Mouse (Mus musculus): Measurements from ENCODE around the gene Brms1. TPM values are rescaled to one million over a fixed set of nuclear protein-coding genes. Genes with fewer than 3 reads are reported as not detected.

Gene Brms1
- polyA plus RNA-seq (2017; shearing (Covaris generic)), result 85.3 TPM

DNA sequence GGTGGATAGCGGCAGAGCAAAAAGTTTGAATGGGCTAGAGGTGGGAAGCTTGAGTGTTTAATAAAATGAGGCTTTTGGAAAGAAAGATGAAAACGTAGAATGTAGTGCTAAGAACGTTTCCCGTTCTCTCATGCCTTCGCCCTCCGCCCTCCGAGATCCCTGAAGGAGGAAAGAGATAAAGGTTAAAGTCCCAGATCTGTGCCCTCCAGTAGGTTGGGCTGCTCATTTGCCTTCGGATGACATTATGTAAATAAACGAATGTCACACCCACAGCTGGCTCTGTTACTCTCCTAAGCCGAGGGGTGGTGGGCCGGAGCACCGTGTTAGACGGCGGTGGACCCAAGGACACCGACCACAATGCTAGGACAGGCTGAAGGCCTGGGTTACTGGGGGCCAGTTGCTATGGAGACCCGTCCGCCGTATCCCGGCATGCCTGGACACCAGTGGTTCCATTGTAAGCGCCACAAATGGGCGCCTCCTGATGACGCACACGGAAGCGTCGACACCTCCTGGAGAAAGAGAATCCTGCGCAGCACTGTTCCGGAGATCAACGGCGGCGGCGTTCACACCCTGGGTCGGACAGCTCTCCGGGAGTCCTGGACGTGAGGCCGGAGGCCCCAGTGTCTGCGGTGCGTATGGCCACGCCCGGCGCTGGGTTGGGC is at the start of gene Brms1:
Brms1 (plus strand) TSS at position 493 of the 662 bp plus-strand sequence.

GRCm38 (mm10) chr19:5023621-5024479 is 17.3 kb upstream of the Brms1 start, which contains the start of gene Slc29a2:
Gene Slc29a2 (plus strand): TSS chr19:5023860.

GRCm38 (mm10) chr19:5038709-5039156 is 2.4 kb upstream of the Brms1 start, which contains the start of the genes B4gat1 and AC124502.3:
Gene B4gat1 (plus strand): TSS chr19:5038826.
Gene AC124502.3 (plus strand): TSS chr19:5038891.

DNA sequence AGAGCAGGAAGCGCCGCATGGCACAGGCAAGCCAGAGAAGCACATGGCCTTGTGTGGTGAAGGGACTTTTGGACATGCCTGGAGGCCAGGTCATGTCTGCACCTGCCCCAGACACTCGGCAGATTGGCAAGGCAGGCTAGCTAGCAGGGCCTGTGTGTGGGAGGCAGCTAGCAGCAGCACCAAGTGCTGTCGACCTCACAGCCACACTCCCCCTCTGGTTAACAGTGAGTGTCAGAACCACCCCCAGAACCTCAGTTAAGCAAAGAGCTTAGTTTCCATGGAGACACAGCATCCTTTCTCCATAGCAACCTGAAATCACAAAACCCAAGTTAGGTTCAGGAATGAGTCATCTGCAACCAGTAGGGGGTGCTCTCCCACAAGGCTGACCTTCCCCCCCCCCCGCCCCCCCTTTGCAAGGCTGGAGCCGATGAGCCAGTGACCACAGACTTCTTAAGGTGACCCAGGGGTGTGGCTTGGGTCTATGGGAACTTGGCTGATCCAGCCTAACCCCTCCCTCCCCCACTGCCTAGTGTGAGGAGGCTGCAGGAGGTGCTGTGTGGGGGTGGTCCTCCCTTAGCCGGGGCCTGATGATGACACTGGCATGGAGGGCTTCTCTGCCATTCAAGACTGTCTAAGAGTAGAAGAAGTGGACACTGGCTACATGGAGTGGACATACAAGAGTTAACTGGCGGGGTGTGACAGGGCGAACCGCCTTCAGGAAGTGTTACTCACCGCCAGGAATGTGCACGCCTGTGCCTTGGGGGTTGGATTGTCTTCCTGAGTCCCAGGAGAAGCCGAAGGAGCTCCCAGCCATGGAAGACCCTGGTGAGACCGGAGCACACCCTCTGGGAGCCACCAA is 9.1 kb downstream of the Brms1 start, which contains the start of gene Rin1:
Rin1 (plus strand) TSS at position 435 of the 859 bp plus-strand sequence.

GRCm38 (mm10) chr19:5067867-5068569 is 26.9 kb downstream of the Brms1 start, which contains the start of gene Cd248:
Gene Cd248 (plus strand): TSS chr19:5068078.

DNA sequence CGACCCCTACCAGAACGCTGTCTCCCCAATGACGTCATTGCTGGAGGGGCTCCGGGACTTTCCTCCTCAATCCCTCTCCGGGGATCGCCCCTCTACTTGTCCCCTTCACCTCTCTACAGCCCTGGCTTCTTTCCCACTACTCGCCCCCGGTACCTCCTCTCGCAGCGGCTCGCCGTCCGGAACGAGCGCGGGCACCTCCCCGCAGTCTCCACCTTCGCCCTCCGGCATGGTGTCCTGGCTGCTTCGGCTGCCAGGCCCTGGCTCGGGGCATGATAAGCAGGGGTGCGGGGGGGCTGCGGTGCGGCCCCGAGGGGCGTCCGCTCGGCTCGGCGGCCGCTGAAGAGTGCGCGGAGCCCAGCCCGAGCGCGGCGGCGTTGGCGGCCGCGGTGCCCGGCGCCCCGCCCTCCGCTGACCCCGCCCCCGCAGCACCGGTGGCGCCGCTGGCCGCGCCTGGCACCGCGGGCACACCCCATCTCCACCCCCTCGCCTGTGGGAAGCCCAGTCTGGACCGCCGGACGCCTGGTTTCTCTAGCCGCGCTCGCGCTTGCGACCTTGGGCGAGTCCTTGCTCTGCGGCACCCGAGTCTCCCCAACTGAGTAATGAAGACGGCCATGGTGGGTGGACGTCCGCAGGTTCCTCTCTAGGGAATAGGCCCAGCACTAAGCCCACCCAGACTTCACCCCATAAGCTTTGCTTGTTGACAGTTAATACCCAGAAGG is 44.1 kb downstream of the Brms1 start, which contains the start of gene Tmem151a:
Tmem151a (minus strand) TSS at position 387 of the 719 bp plus-strand sequence.

DNA sequence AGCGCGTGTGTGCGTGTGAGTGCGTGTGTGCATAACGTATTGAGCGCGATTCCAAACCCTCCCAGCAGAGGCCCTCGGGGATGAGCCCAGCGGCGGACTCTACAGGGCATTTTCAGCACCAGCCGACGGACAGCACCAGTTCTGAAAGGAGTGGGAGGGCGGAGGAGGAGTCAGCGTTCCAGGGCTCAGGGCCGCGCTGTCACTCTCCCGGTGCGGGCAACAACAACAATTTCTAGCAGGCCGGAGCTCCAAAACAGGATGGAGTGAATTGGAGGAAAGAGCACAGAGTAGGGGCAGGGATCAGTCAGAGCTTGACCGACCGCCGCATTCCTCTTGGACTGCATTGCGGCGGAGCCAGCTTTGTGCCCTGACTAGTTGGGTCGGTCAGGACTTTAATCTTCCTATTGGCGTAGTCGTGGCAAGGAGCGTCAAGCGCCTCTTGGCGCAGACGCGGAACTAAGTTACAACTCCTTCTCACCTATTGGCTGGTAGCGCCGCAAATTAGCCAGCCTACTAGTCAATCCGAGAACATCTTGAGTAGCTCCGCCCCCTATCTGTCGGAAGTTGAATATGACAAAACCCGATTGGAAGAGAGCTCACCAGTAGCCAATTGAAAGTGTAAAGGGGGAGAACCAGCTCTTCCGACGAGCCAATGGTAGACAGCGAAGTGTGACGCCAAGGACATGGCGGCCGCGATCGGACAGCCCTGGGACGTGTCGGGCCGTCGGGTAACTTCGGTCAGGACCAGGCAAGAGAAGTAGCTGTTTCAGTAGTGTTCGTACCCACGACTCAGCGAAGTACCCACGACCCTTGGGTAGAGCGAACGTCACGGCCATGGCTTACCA is 47.0 kb downstream of the Brms1 start, which contains the start of gene Yif1a:
Yif1a (plus strand) TSS at position 655 of the 845 bp plus-strand sequence.

GRCm38 (mm10) chr19:5098363-5099143 is 57.4 kb downstream of the Brms1 start, which contains the start of gene Cnih2:
Gene Cnih2 (minus strand): TSS chr19:5098521.

Other genes with a start within 250 kb of the Brms1 start
- gene Rbm4, start 247.5 kb upstream of the Brms1 start, polyA plus RNA-seq (2017; shearing (Covaris generic)), result 47.6 TPM
- gene Gm21992, start 229.7 kb upstream of the Brms1 start, polyA plus RNA-seq (2017; shearing (Covaris generic)), result 28.3 TPM
- gene Rbm14, start 229.7 kb upstream of the Brms1 start, polyA plus RNA-seq (2017; shearing (Covaris generic)), result 62.4 TPM
- gene Ccs, start 202.0 kb upstream of the Brms1 start, polyA plus RNA-seq (2017; shearing (Covaris generic)), result 128 TPM
- 0.14 TPM for gene Ccdc87, start 202.0 kb upstream of the Brms1 start, polyA plus RNA-seq (2017; shearing (Covaris generic))
- gene Ctsf, start 186.2 kb upstream of the Brms1 start, polyA plus RNA-seq (2017; shearing (Covaris generic)), result 2.9 TPM
- 0.18 TPM for gene Actn3, start 163.4 kb upstream of the Brms1 start, polyA plus RNA-seq (2017; shearing (Covaris generic))
- gene Zdhhc24, start 162.7 kb upstream of the Brms1 start, polyA plus RNA-seq (2017; shearing (Covaris generic)), result 7.5 TPM
- gene Bbs1, start 134.7 kb upstream of the Brms1 start, polyA plus RNA-seq (2017; shearing (Covaris generic)), result 0.79 TPM
- 108 TPM for gene Dpp3, start 113.1 kb upstream of the Brms1 start, polyA plus RNA-seq (2017; shearing (Covaris generic))
- 0.56 TPM for gene Peli3, start 98.2 kb upstream of the Brms1 start, polyA plus RNA-seq (2017; shearing (Covaris generic))
- 74.6 TPM for gene Mrpl11, start 79.2 kb upstream of the Brms1 start, polyA plus RNA-seq (2017; shearing (Covaris generic))
- 0.71 TPM for gene Npas4, start 51.0 kb upstream of the Brms1 start, polyA plus RNA-seq (2017; shearing (Covaris generic))
- 2.2 TPM for gene Slc29a2, start 17.5 kb upstream of the Brms1 start, polyA plus RNA-seq (2017; shearing (Covaris generic))
- 16.9 TPM for gene B4gat1, start 2.5 kb upstream of the Brms1 start, polyA plus RNA-seq (2017; shearing (Covaris generic))
- 1.6 TPM for gene AC124502.3, start 2.5 kb upstream of the Brms1 start, polyA plus RNA-seq (2017; shearing (Covaris generic))
- gene Rin1, start 9.1 kb downstream of the Brms1 start, polyA plus RNA-seq (2017; shearing (Covaris generic)), result 0.51 TPM
- not detected for gene Cd248, start 26.7 kb downstream of the Brms1 start, polyA plus RNA-seq (2017; shearing (Covaris generic))
- not detected for gene Tmem151a, start 44.2 kb downstream of the Brms1 start, polyA plus RNA-seq (2017; shearing (Covaris generic))
- gene Yif1a, start 47.2 kb downstream of the Brms1 start, polyA plus RNA-seq (2017; shearing (Covaris generic)), result 67.0 TPM
- 2.6 TPM for gene Cnih2, start 57.2 kb downstream of the Brms1 start, polyA plus RNA-seq (2017; shearing (Covaris generic))
- 221 TPM for gene Rab1b, start 65.7 kb downstream of the Brms1 start, polyA plus RNA-seq (2017; shearing (Covaris generic))
- gene Klc2, start 77.2 kb downstream of the Brms1 start, polyA plus RNA-seq (2017; shearing (Covaris generic)), result 5.5 TPM
- gene Pacs1, start 231.8 kb downstream of the Brms1 start, polyA plus RNA-seq (2017; shearing (Covaris generic)), result 134 TPM